Mouse (Mus musculus) adrenal gland, postnatal 25 days (tissue): ENCODE data around the gene Sprn. TPM values are rescaled to one million over a fixed set of nuclear protein-coding genes. Genes with fewer than 3 reads are reported as not detected.

ENCODE experiments used
- DNase-seq: peaks from one replicate; pipeline ENCODE4 v3.0.0; 2021; ENCODE audit warnings: mixed read lengths
- total RNA-seq: library from RNA; stranded (reverse); gene quantifications from 2 replicates; pipeline ENCODE4 v1.2.3, GENCODE M21; 2021

Sprn gene
- total RNA-seq, 1 experiment from 2014 or later: 0.79 TPM

GRCm38 (mm10) chr7:140101498-140101897 lies 53.2 kb downstream of the Sprn start:
- DNase-seq: no peak

Other genes with a start within 250 kb of the Sprn start
- gene Utf1, start 211.1 kb downstream of the Sprn start, total RNA-seq: not detected in 2 replicates
- gene 6430531B16Rik, start 176.1 kb downstream of the Sprn start, total RNA-seq: 0.61 TPM in 1 of 2 replicates, not detected in the other
- gene Adam8, start 162.3 kb downstream of the Sprn start, total RNA-seq: 1.9 and 2.1 TPM in 2 replicates
- 24.5 and 26.2 TPM in 2 replicates for gene Zfp511, start 118.5 kb downstream of the Sprn start, total RNA-seq
- 21.1 and 31.8 TPM in 2 replicates for gene Tubgcp2, start 118.2 kb downstream of the Sprn start, total RNA-seq
- not detected in 2 replicates for gene Msx3, start 105.8 kb downstream of the Sprn start, total RNA-seq
- gene Caly, start 72.3 kb downstream of the Sprn start, total RNA-seq: 5.8 and 6.1 TPM in 2 replicates
- not detected in 2 replicates for gene Prap1, start 61.5 kb downstream of the Sprn start, total RNA-seq
- gene Fuom, start 52.4 kb downstream of the Sprn start, total RNA-seq: 68.5 and 85.2 TPM in 2 replicates
- 30.3 and 33.5 TPM in 2 replicates for gene Paox, start 39.1 kb downstream of the Sprn start, total RNA-seq
- 435 and 524 TPM in 2 replicates for gene Echs1, start 38.4 kb downstream of the Sprn start, total RNA-seq
- gene Mtg1, start 17.3 kb downstream of the Sprn start, total RNA-seq: 35.9 and 39.5 TPM in 2 replicates
- gene Olfr522, start 9.9 kb upstream of the Sprn start, total RNA-seq: not detected in 2 replicates
- not detected in 2 replicates for gene Olfr523, start 18.3 kb upstream of the Sprn start, total RNA-seq
- not detected in 2 replicates for gene Olfr524, start 51.1 kb upstream of the Sprn start, total RNA-seq
- gene Cd163l1, start 63.4 kb upstream of the Sprn start, total RNA-seq: not detected in 2 replicates
- gene 5830411N06Rik, start 92.4 kb upstream of the Sprn start, total RNA-seq: not detected in 2 replicates
- not detected in 2 replicates for gene Olfr525, start 166.0 kb upstream of the Sprn start, total RNA-seq
- not detected in 2 replicates for gene Olfr527, start 179.1 kb upstream of the Sprn start, total RNA-seq
- gene Olfr60, start 206.8 kb upstream of the Sprn start, total RNA-seq: not detected in 2 replicates
- not detected in 2 replicates for gene Olfr530, start 221.5 kb upstream of the Sprn start, total RNA-seq
- gene Olfr531, start 248.0 kb upstream of the Sprn start, total RNA-seq: not detected in 2 replicates